Mouse (Mus musculus) small intestine, adult 2 months (tissue): ENCODE data around the gene Ubr2.

ENCODE experiments used
- CTCF ChIP-seq: fragments of 200-500 bp; IDR thresholded peaks from 2 replicates; pipeline ENCODE4 v1.5.1; 2012; ENCODE audit warnings: low read depth, mild to moderate bottlenecking, control low read depth, inconsistent platforms, low read length, moderate library complexity, mixed read lengths; ENCODE audit not compliant: insufficient replicate concordance, insufficient read length; ENCODE audit errors: extremely low read depth
- POLR2A ChIP-seq: fragments of 200-500 bp; IDR thresholded peaks from 2 replicates; pipeline ENCODE4 v1.6.1; 2012; ENCODE audit warnings: low read depth, mild to moderate bottlenecking, control low read depth, inconsistent platforms, low read length, moderate library complexity

GRCm38 (mm10) chr17:47008506-47008905 lies 1.9 kb downstream of the Ubr2 start:
- no peak for TF ChIP-seq POLR2A
- TF ChIP-seq CTCF: no peak
